Mouse (Mus musculus): ENCODE results near the gene Ttyh3.

DNA sequence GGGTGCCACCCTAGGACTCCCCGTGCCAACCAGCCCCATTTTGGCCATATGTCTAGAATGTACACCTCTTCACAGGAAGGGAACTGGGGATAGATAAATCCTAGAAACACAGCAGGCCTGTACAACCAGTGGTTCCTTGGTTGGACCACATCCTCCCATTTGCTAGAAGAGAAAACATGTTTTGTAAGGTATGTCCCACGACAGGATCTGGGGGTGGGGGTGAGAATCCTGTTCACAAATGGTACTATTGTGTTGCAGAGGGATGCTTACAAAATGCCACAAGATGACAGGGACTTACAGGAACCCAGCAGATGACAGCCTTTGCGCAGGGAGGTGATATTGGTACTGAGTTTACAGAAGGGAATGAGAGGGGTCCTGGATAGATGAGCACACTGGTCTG lies 10.8 kb downstream of the Ttyh3 start:
- TF ChIP-seq GATA1 (IDR thresholded peaks at IDR 0.05; ENCODE audit: borderline replicate concordance, low read length) (no peak), FLI1 (IDR thresholded peaks at IDR 0.05; ENCODE audit: low read length) (no peak)
